Mouse (Mus musculus): Measurements from ENCODE around the gene C1s1. TPM values are rescaled to one million over a fixed set of nuclear protein-coding genes. Genes with fewer than 3 reads are reported as not detected.
"Not testable (repeated sequence)": the region's sequence is repeated elsewhere in the genome, so short reads cannot be mapped to it uniquely, and the experiment has no call there.

C1s1 gene
- total and polyA plus RNA-seq, 2 experiments from 2014 or later: 2.7 to 7.0 TPM

DNA sequence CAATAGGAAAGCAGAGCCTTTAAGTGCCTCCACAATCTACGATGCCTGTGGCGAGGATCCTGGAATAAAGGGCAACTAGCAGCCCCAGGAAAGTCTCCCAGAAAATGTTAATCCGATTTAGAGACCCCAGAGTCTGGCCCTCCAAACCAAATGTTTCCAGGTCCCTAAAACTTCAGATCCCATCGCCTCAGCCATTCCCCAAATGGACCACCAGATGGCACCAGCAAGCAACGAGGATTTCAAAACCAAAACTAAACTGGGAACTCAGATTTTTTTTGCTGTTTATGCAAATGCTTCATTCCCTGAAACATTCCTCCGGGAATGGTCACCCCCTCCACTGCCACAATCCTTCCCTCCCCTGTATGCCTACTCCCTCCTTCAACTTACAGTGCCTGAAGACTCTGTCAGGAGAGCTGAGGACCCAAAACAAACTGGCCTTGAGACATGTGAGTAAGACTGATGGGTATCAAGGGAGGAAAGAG lies 29.8 kb downstream of the C1s1 start, which contains the start of gene C1ra:
TSS of gene C1ra (plus strand) at position 51 of the 482 bp plus-strand sequence.
- Histone ChIP-seq H3K27me3 (ENCODE audit: control insufficient read depth, insufficient read depth, low read length) (no peaks in the 10 kb centered on the region), H3K9ac (replicated peaks; ENCODE audit: low read depth, low read length) (no peak within 1 kb of the TSS), H3K4me1 (ENCODE audit: control insufficient read depth, insufficient read depth) (no peaks in the 10 kb centered on the region), H3K36me3 (replicated peaks; ENCODE audit: control insufficient read depth, insufficient read depth, low read length) (no peaks in the 10 kb centered on the region), H3K9me3 (replicated peaks; ENCODE audit: control insufficient read depth, low read length) (no peaks in the 10 kb centered on the region), H3K4me2 (ENCODE audit: low read depth, low read length) (peak within 1 kb of the TSS; percentile 62), H3K4me3 (ENCODE audit: low read depth, low read length) (peak within 1 kb of the TSS; percentile 40), H3K27ac (ENCODE audit: low read depth) (no peak within 1 kb of the TSS)
- 6% methylated on average over 6 of the region's 6 CpGs for WGBS
- ATAC-seq (ENCODE audit: insufficient read depth, low read depth) (no peak), DNase-seq (ENCODE audit: low spot score) (peak; percentile 38)
- TF ChIP-seq EP300 (IDR thresholded peaks at IDR 0.05; ENCODE audit: low read depth) (no peak), CTCF (IDR thresholded peaks at IDR 0.05; ENCODE audit: low read depth) (peak; percentile 74)

GRCm38 (mm10) chr6:124511936-124512335 lies 30.2 kb downstream of the C1s1 start:
- H3K4me1 ChIP-seq (ENCODE audit: control insufficient read depth, insufficient read depth): no peaks in the 10 kb centered on the region
- no peaks in the 10 kb centered on the region for H3K9me3 ChIP-seq (replicated peaks; ENCODE audit: control insufficient read depth, low read length)
- TF ChIP-seq EP300 (IDR thresholded peaks at IDR 0.05; ENCODE audit: low read depth): no peak
- TF ChIP-seq CTCF (IDR thresholded peaks at IDR 0.05; ENCODE audit: low read depth): no peak
- H3K9ac ChIP-seq (replicated peaks; ENCODE audit: low read depth, low read length): no peak overlapping the region
- H3K36me3 ChIP-seq (replicated peaks; ENCODE audit: control insufficient read depth, insufficient read depth, low read length): no peaks in the 10 kb centered on the region
- H3K4me3 ChIP-seq (ENCODE audit: low read depth, low read length): no peak overlapping the region
- no peaks in the 10 kb centered on the region for H3K27me3 ChIP-seq (ENCODE audit: control insufficient read depth, insufficient read depth, low read length)
- no peak for DNase-seq (ENCODE audit: low spot score)
- 55% methylated on average over 6 of the region's 6 CpGs for WGBS
- H3K27ac ChIP-seq (ENCODE audit: low read depth): no peak overlapping the region
- H3K4me2 ChIP-seq (ENCODE audit: low read depth, low read length): no peak overlapping the region
- no peak for ATAC-seq (ENCODE audit: insufficient read depth, low read depth)

- H3K27me3 ChIP-seq (ENCODE audit: control insufficient read depth, insufficient read depth, low read length); H3K27ac ChIP-seq (ENCODE audit: low read depth); H3K4me3 ChIP-seq (ENCODE audit: low read depth, low read length); H3K4me2 ChIP-seq (ENCODE audit: low read depth, low read length); H3K36me3 ChIP-seq (replicated peaks; ENCODE audit: control insufficient read depth, insufficient read depth, low read length); H3K9me3 ChIP-seq (replicated peaks; ENCODE audit: control insufficient read depth, low read length); H3K9ac ChIP-seq (replicated peaks; ENCODE audit: low read depth, low read length); ATAC-seq (ENCODE audit: insufficient read depth, low read depth); H3K4me1 ChIP-seq (ENCODE audit: control insufficient read depth, insufficient read depth); DNase-seq (ENCODE audit: low spot score): not testable (repeated sequence)
- WGBS: 83% methylated on average over 4 of the region's 5 CpGs
Observed at GRCm38 (mm10) chr6:124509192-124509591, 33.0 kb downstream of the C1s1 start.

GRCm38 (mm10) chr6:124508292-124508691 lies 33.9 kb downstream of the C1s1 start:
- H3K9me3 ChIP-seq (replicated peaks; ENCODE audit: control insufficient read depth, low read length): no peaks in the 10 kb centered on the region
- H3K27me3 ChIP-seq (ENCODE audit: control insufficient read depth, insufficient read depth, low read length): no peaks in the 10 kb centered on the region
- WGBS: 53% methylated on average over 10 of the region's 10 CpGs
- no peak overlapping the region for H3K4me3 ChIP-seq (ENCODE audit: low read depth, low read length)
- H3K27ac ChIP-seq (ENCODE audit: low read depth): no peak overlapping the region
- DNase-seq (ENCODE audit: low spot score): no peak
- no peaks in the 10 kb centered on the region for H3K4me1 ChIP-seq (ENCODE audit: control insufficient read depth, insufficient read depth)
- H3K36me3 ChIP-seq (replicated peaks; ENCODE audit: control insufficient read depth, insufficient read depth, low read length): no peaks in the 10 kb centered on the region
- no peak for ATAC-seq (ENCODE audit: insufficient read depth, low read depth)
- no peak for TF ChIP-seq CTCF (IDR thresholded peaks at IDR 0.05; ENCODE audit: low read depth)
- TF ChIP-seq EP300 (IDR thresholded peaks at IDR 0.05; ENCODE audit: low read depth): no peak
- H3K4me2 ChIP-seq (ENCODE audit: low read depth, low read length): no peak overlapping the region
- H3K9ac ChIP-seq (replicated peaks; ENCODE audit: low read depth, low read length): no peak overlapping the region

DNA sequence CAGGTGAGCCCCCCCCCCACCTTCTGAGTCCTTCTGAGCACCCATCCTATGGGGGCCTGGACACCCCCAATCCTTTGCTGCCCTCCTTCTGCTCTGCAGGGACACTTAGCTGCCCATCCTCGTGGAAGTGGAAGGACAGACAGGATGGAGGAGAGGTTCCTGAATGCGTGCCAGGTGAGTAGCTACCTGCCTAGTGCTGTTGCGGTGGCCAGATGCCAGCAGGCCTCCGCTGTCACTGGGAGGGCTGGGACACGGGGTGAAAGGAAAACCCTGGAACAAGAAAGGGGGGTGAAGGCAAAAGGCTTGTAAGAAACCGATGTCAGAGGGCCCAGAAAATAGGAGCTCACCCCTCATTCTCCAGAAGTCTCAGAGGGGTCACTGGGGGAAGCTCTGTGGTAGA lies 35.2 kb downstream of the C1s1 start:
- DNase-seq (ENCODE audit: low spot score) (no peak), ATAC-seq (ENCODE audit: insufficient read depth, low read depth) (no peak)
- TF ChIP-seq CTCF (IDR thresholded peaks at IDR 0.05; ENCODE audit: low read depth): no peak
- TF ChIP-seq EP300 (IDR thresholded peaks at IDR 0.05; ENCODE audit: low read depth): no peak
- H3K4me3 ChIP-seq (ENCODE audit: low read depth, low read length): no peak overlapping the region
- no peaks in the 10 kb centered on the region for H3K27me3 ChIP-seq (ENCODE audit: control insufficient read depth, insufficient read depth, low read length)
- H3K27ac ChIP-seq (ENCODE audit: low read depth): no peak overlapping the region
- 71% methylated on average over 6 of the region's 6 CpGs for WGBS
- no peaks in the 10 kb centered on the region for H3K36me3 ChIP-seq (replicated peaks; ENCODE audit: control insufficient read depth, insufficient read depth, low read length)
- no peaks in the 10 kb centered on the region for H3K4me1 ChIP-seq (ENCODE audit: control insufficient read depth, insufficient read depth)
- H3K4me2 ChIP-seq (ENCODE audit: low read depth, low read length): no peak overlapping the region
- H3K9ac ChIP-seq (replicated peaks; ENCODE audit: low read depth, low read length): no peak overlapping the region
- no peaks in the 10 kb centered on the region for H3K9me3 ChIP-seq (replicated peaks; ENCODE audit: control insufficient read depth, low read length)

DNA sequence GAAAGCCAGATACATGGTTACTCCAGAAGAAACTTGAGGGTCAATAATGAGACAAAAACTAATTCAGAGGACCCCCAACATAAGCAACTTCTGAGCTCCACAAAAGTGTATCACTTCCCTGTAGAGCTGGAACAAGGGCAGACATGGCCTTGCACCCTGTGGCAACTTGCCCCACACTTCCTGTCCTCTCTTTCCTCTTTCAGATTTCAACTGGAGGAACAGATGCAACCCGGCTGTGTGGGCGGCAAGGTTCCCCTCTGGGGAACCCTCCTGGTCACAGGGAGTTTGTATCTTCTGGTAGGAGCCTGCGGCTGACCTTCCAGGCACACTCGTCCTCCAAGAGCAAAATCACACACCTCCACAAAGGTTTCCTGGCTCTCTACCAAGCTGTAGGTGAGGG lies 37.1 kb downstream of the C1s1 start:
- no peak overlapping the region for H3K9ac ChIP-seq (replicated peaks; ENCODE audit: low read depth, low read length)
- ATAC-seq (ENCODE audit: insufficient read depth, low read depth) (no peak), DNase-seq (ENCODE audit: low spot score) (no peak)
- no peaks in the 10 kb centered on the region for H3K9me3 ChIP-seq (replicated peaks; ENCODE audit: control insufficient read depth, low read length)
- H3K4me1 ChIP-seq (ENCODE audit: control insufficient read depth, insufficient read depth): no peaks in the 10 kb centered on the region
- no peak overlapping the region for H3K4me2 ChIP-seq (ENCODE audit: low read depth, low read length)
- no peak for TF ChIP-seq EP300 (IDR thresholded peaks at IDR 0.05; ENCODE audit: low read depth)
- no peak for TF ChIP-seq CTCF (IDR thresholded peaks at IDR 0.05; ENCODE audit: low read depth)
- H3K36me3 ChIP-seq (replicated peaks; ENCODE audit: control insufficient read depth, insufficient read depth, low read length): no peaks in the 10 kb centered on the region
- no peak overlapping the region for H3K4me3 ChIP-seq (ENCODE audit: low read depth, low read length)
- WGBS: 60% methylated on average over 4 of the region's 4 CpGs
- H3K27ac ChIP-seq (ENCODE audit: low read depth): no peak overlapping the region
- H3K27me3 ChIP-seq (ENCODE audit: control insufficient read depth, insufficient read depth, low read length): no peaks in the 10 kb centered on the region

Measured in heart, postnatal 0 days (tissue).